Mouse (Mus musculus) liver, postnatal 0 days (tissue): Measurements from ENCODE around the gene Ankmy2.

Source experiments
- CTCF ChIP-seq: sonication (generic); IDR thresholded peaks from 2 replicates; pipeline ENCODE4 v1.5.1; 2016; ENCODE audit warnings: antibody characterized with exemption, low read depth
- EP300 ChIP-seq: IDR thresholded peaks from 2 replicates; pipeline ENCODE4 v1.6.1; 2016; ENCODE audit warnings: antibody characterized with exemption, low read depth, mild to moderate bottlenecking

DNA sequence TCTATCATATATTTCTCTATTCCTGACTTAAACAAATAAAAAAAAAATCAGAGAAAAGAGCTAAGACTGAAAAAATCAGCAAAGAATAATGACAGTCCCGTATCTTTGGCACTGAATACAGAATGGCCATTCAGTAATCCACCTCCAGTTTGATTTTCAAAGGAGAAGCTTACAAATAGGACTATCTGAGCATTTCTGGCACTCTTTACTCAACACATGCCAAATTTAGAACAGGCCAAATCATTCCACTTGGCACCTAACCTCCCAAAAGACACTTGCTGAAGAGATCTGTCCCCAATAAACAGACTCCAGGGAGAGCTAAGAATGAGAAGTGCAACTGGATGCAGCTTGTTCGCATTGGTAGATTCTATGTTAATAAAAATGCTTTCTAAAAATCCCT lies 6.6 kb upstream of the Ankmy2 start:
- no peak for TF ChIP-seq EP300
- no peak for TF ChIP-seq CTCF
